Mouse (Mus musculus): ENCODE results near the gene S100a3. TPM values are rescaled to one million over a fixed set of nuclear protein-coding genes. Genes with fewer than 3 reads are reported as not detected.

S100a3 gene
- total RNA-seq, 2 experiments from 2014 or later: not detected

GRCm38 (mm10) chr3:90615911-90616310 lies 55.5 kb downstream of the S100a3 start:
- intact Hi-C loops (cut with DNase I): loop anchor here (1.0 to 10.0 kb wide), 4 partner anchors 36 to 201 kb away; partner anchors contain the start of genes S100a7a and Snapin
- no peak for DNase-seq

DNA sequence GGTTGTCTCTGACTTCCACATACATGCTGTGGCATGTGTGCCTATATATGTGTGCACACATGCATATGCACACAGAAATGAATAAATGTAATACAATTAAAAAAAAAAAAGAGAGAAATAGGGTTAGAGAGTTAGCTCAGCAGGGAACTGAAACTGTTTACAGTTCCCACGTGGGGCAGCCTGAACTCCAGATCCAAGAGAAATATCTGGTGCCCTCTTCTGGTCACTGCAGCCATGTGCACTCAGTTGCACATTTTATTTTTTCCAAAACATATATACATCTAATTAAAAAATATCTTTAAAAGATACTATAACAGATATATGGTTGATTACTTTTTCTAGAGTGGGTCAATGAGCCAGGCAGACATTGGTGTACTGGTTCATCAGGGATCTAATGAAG lies 57.2 kb downstream of the S100a3 start:
- DNase-seq: no peak
- intact Hi-C loops (cut with DNase I): loop anchor here (5.0 to 10.0 kb wide), 2 partner anchors 35 to 203 kb away; partner anchors contain the start of gene S100a7a

GRCm38 (mm10) chr3:90621552-90621951 lies 61.2 kb downstream of the S100a3 start:
- DNase-seq: no peak
- intact Hi-C loops (cut with DNase I): no loop called here

- intact Hi-C loops (cut with DNase I): no loop called here
- DNase-seq: peak; percentile 76 to 81
These were observed 63.2 kb downstream of the S100a3 start for GRCm38 (mm10) chr3:90623435-90624071.

GRCm38 (mm10) chr3:90625496-90625895 lies 65.1 kb downstream of the S100a3 start:
- intact Hi-C loops (cut with DNase I): no loop called here

DNA sequence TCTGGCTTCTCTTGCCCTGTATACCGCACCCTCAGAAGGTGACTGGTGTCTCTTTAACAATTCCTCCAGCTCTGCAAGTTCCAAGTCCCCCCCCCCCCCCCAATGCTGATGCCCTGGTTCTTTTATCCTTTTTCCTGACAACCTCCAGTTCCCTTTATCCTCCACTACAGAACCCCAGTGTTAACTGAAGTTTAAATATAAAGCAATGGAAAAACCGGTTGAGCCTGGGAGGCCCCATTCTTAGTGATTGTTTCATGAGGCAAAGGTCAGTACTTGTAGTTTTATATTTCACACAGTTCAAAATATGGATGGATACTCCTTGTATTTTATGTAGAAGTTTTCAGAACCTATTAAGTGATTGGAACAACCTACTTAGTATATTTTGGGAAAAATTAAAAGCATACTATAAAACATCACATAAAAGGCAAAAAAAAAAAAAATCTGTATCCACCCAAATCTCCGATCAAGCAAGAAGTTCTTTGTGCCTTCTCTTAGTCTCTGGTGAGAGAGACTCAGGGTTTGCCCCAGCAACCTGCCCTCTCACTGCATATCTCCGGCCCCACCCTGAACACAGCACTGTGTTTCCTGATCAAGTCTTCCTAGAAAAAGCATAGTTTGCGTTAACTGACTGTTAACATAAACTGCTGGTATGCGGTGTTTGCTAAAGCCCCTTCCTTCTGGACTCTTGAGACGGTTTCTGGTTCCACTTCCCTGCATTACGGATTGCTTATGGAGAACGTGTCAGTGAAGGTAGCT lies 66.1 kb downstream of the S100a3 start:
- intact Hi-C loops (cut with DNase I): no loop called here
- no peak for DNase-seq

More at GRCm38 (mm10) chr3:90625496-90625895, 65.1 kb downstream of the S100a3 start:
- DNase-seq: no peak

DNA sequence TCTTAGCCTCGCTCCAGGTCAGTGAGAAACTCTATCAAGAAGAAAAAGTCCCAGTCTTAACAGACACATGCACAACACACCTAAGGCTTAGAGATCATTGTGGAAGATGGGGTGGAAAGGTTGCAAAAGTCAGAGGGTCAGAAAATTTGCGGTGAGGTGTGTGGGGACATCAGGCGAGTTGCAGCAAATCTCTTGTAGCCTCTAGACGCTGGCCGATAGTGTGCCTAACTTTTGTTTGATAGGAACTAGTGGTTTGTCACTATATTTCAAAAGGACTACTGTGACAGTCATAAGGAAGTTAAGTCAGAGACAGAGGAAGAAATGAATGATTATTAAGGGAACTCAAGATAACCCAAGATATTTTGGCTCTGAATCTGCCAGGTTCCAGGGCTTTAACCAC lies 67.0 kb downstream of the S100a3 start:
- intact Hi-C loops (cut with DNase I): no loop called here
- DNase-seq: no peak

- intact Hi-C loops (cut with DNase I): no loop called here
- no peak for DNase-seq
These were observed 67.4 kb downstream of the S100a3 start for GRCm38 (mm10) chr3:90627807-90628206.

- DNase-seq: no peak
- intact Hi-C loops (cut with DNase I): no loop called here
These were observed 68.9 kb downstream of the S100a3 start for GRCm38 (mm10) chr3:90629298-90629697.

DNA sequence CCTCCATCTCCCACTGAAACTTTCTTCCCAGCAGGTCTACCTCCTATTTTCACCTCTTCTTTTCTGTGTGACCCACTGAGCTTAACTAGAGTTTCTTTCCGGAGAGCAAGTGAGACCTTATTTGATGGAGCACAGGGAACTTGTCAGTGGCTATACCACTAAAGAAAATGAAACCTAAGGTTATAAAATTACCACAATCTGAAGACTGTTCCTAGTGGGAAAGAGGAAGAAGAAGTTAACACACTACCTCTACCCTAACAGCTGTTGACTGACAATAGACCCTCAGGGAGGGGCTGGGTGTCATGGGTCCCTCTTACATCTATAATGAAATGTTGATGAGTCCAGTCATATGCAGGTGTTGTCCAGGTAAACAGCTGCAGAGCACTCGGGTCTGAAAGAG lies 71.6 kb downstream of the S100a3 start:
- no peak for DNase-seq
- intact Hi-C loops (cut with DNase I): no loop called here

- no peak for DNase-seq
- intact Hi-C loops (cut with DNase I): no loop called here
These were observed 78.3 kb downstream of the S100a3 start for GRCm38 (mm10) chr3:90638511-90639275.

DNA sequence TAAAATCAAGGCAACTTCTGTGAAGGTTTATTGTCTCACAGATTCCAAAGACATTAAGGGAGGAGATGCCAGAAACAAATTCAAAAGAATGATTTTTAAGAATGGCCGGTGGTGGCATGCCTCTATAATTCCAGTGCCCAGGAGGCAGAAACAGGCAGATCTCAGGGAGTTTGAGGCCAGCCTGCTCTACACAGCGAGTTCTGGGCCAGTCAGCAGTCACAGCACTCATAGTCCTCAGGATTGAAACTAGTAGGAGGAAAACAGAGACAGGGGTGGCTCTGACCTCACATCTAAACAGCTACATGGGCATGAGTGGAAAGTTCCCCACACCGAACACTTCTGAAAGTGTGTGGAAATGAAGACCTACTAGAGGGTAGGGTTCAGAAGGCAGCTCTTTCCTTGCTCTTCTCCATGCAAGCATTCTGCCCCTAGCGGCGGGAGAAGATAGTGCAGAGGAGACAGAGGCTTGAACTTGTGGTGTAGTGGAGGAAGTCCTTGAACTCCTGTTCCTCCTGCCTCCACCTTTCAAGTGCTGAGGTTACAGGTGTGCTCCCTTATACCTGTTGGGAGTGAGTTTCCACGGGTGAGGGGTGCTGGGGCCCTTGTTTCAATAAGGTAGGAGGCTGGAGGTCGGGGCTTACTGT lies 79.3 kb downstream of the S100a3 start:
- DNase-seq: peak; percentile 15 to 39
- intact Hi-C loops (cut with DNase I): no loop called here

DNA sequence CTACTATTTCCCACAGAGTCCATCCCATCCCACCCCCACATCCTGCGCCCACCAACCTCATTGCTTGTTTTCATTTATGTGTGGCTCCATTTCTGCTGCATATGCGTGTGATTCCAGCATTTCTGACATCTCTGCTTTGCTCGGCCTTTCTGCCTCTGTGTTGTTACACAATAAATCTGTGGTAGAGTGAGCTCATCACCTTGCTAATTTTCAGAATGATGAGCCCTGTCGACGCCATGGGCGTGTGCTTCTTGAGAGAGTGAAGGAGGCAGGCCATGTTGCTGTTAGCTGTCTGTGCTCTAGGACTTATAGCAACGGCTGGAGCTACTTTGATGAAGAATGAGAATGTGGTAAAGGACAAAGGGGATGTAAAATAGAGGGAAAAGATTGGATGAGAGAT lies 80.6 kb downstream of the S100a3 start:
- intact Hi-C loops (cut with DNase I): no loop called here
- no peak for DNase-seq

DNA sequence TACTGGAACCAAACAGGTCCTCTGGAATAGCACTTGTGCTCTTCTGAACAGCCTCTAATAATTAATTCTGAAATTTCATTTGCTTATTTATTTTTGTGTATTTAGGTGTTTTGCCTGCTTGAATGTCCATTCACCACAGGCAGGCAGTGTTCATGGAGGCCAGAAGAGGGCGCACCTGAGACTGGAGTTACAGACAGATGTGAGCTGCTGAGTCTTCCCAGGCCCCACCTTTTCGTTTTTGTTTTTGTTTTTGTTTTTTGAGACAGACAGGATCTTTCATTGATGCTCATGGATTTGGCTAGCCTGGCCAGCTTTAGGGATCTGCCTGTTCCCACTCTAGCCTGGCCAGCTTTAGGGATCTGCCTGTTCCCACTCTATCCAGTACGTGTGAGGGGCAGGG lies 83.8 kb downstream of the S100a3 start:
- DNase-seq: peak; percentile 52 to 66

GRCm38 (mm10) chr3:90647291-90647690 lies 86.9 kb downstream of the S100a3 start:
- DNase-seq: no peak
- intact Hi-C loops (cut with DNase I): no loop called here

More for the DNA sequence above, 83.8 kb downstream of the S100a3 start:
- intact Hi-C loops (cut with DNase I): no loop called here

DNA sequence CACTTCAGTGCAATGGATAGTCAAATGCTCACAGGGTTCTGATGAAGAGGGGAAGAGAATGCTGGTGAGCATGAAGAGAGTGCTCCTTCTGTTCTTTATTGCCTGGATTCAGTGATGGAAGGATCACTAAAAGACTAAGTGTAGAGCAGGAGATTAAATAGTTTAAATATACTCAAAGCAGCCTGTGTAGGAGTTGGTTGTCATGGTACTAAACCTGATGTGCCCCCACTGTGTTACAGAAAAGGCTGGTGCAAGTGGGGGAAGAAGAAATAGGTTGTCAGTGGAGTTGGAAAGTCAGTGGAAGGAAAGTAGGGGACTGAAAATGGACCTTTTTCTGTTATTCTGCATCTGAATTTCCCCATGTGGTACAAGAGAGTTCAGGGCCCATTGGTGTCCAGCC lies 88.6 kb downstream of the S100a3 start:
- intact Hi-C loops (cut with DNase I): no loop called here
- no peak for DNase-seq

DNA sequence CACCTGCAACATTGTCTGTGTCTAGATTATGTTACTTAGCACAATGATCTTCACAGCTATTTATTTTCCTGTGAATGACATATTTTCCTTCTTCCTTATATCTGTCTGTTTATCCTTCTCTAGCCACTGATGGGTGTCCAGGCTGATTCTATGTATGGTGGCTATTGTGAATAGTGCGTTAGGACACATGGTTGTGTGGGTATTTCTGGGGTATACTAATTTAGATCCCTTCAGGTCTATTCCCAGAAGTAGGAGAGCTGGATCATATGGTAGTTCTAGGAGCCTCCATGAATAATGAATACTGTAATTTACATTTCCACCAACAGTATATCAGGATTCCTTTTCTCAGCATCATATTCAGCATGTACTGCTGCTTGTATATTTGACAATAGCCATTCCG lies 89.5 kb downstream of the S100a3 start:
- intact Hi-C loops (cut with DNase I): loop anchor here (5.0 to 10.0 kb wide), 3 partner anchors 33 to 235 kb away; no protein-coding TSS in a partner anchor

More for the DNA sequence above, 89.5 kb downstream of the S100a3 start:
- DNase-seq: no peak

Data from heart, postnatal 14 days (tissue).